Mouse (Mus musculus) small intestine, adult 2 months (tissue): Measurements from ENCODE around the gene Traf3ip2. TPM values are rescaled to one million over a fixed set of nuclear protein-coding genes. Genes with fewer than 3 reads are reported as not detected.

Source experiments
- H3K27ac ChIP-seq: fragments of 200-500 bp; 2 replicates; pipeline ENCODE4 v1.5.1; 2012; ENCODE audit warnings: low read depth, low read length, control low read depth, inconsistent platforms; ENCODE audit not compliant: insufficient read depth
- H3K27me3 ChIP-seq: fragments of 200-500 bp; 2 replicates; pipeline ENCODE4 v1.6.1; 2012; ENCODE audit warnings: mild to moderate bottlenecking, moderate library complexity, low read length, inconsistent platforms; ENCODE audit not compliant: control insufficient read depth, insufficient read depth
- H3K36me3 ChIP-seq: fragments of 200-500 bp; 2 replicates; pipeline ENCODE4 v1.6.1; 2012; ENCODE audit warnings: mild to moderate bottlenecking, low read length, control low read depth, inconsistent platforms; ENCODE audit not compliant: control insufficient read depth, insufficient read depth
- H3K4me1 ChIP-seq: fragments of 200-500 bp; 2 replicates; pipeline ENCODE4 v1.6.1; 2012; ENCODE audit warnings: low read length, inconsistent platforms, mixed read lengths; ENCODE audit not compliant: control insufficient read depth, insufficient read depth, insufficient read length
- H3K4me3 ChIP-seq: fragments of 200-500 bp; 2 replicates; pipeline ENCODE4 v1.5.1; 2012; ENCODE audit warnings: low read depth, mild to moderate bottlenecking, control low read depth, inconsistent platforms, low read length, moderate library complexity
- CTCF ChIP-seq: fragments of 200-500 bp; IDR thresholded peaks from 2 replicates; pipeline ENCODE4 v1.5.1; 2012; ENCODE audit warnings: low read depth, mild to moderate bottlenecking, control low read depth, inconsistent platforms, low read length, moderate library complexity, mixed read lengths; ENCODE audit not compliant: insufficient replicate concordance, insufficient read length; ENCODE audit errors: extremely low read depth
- POLR2A ChIP-seq: fragments of 200-500 bp; IDR thresholded peaks from 2 replicates; pipeline ENCODE4 v1.6.1; 2012; ENCODE audit warnings: low read depth, mild to moderate bottlenecking, control low read depth, inconsistent platforms, low read length, moderate library complexity
- WGBS: fragments of 180-500 bp; shearing (Covaris S2); methylation state at CpG from one replicate; pipeline ENCODE4 v1.1.7; 2018; 5-methylcytosine and 5-hydroxymethylcytosine counted together
- polyA plus RNA-seq: library from polyadenylated mRNA; depleted of rRNA; stranded (reverse); fragments of >200 nt; gene quantifications from 2 replicates; pipeline ENCODE4 v1.2.3, GENCODE M21; 2012

The Traf3ip2 gene
- polyA plus RNA-seq, 1 experiment: 26.9 TPM

DNA sequence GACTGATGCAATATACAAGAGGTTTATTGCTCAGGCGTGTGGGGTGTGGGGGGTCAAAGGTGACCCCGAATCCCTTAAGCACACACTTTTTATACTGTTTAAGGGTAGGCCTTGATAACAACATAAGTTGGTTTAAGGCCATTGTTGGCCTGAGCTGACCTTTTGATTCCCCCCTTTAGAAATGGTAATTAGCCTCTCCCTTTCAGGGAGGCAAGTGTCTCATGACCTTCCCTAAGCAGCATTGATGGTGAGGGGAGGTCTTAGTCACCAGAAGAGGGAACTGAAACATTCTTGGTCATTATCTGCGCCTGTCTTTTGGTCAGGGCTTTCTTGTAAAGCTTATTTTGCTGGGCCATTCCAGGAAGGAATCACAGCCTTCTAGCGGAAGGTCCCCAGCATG is 20.2 kb upstream of the Traf3ip2 start:
- WGBS: 84% methylated on average over 4 of the region's 4 CpGs
- Histone ChIP-seq H3K4me1 (no peaks in the 10 kb centered on the region), H3K36me3 (no peaks in the 10 kb centered on the region), H3K27ac (no peak overlapping the region), H3K27me3 (no peaks in the 10 kb centered on the region), H3K4me3 (no peak overlapping the region)
- TF ChIP-seq POLR2A: no peak
- no peak for TF ChIP-seq CTCF

GRCm38 (mm10) chr10:39594716-39595115 is 18.0 kb upstream of the Traf3ip2 start:
- H3K27ac ChIP-seq: no peak overlapping the region
- no peak for TF ChIP-seq CTCF
- no peak for TF ChIP-seq POLR2A
- WGBS: 97% methylated on average over 1 of the region's 1 CpGs

DNA sequence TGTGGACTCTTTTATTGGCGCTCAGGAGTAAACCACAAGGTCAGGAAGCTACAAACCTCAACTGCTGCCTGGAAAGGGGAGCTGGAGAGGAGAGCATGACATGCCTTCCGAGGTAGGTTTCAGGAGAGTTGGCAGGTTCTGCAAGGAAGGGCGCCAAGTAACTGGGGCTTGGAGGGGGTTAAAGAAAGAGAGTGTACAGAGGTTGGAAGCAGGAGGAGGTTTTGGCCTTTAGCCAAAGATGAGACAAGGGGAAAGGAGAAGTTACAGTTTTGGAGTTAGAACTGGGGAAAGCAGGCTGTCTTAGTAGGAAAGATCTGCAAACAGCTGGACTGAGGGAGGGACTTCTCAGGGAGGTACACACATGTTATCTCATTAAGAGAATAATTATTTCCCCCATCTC is 16.9 kb upstream of the Traf3ip2 start:
- TF ChIP-seq POLR2A (no peak), CTCF (no peak)

More at GRCm38 (mm10) chr10:39594716-39595115, 18.0 kb upstream of the Traf3ip2 start:
- Histone ChIP-seq H3K4me1 (no peaks in the 10 kb centered on the region), H3K27me3 (no peaks in the 10 kb centered on the region), H3K4me3 (no peak overlapping the region), H3K36me3 (no peaks in the 10 kb centered on the region)

DNA sequence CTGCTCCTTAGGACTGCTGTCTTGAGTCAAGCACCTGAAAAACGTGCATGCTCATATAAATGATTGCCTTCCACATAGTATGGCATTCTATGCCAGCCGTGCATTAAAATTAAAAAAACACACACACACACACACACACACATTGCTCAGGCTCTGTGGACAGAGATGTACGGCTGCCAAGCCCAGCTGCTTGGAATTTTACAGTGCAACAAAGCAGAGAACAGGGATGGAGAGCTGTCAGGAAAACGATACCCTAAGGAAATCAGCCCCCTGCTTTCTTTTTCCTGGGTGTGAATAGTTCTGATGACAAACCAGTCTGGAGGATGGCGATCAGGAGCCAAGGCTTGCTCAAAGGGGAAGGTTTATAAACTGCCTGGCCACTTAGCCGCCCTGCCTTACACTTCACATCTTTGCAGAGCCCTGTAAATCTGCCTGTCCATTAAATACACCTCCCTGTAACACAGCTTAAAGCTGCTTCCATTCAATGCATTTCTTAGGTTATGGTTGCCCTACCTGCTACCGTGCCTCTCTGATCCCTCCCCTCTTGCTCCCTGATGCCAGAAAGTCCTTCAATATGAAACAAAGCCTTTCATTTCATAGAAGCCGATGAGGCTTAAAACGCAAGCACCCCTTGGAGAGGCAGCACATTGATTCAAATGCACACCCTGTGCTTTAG is 15.5 kb upstream of the Traf3ip2 start:
- Histone ChIP-seq H3K36me3 (no peaks in the 10 kb centered on the region), H3K4me1 (no peaks in the 10 kb centered on the region), H3K27ac (no peak overlapping the region), H3K27me3 (no peaks in the 10 kb centered on the region), H3K4me3 (no peak overlapping the region)
- WGBS: 71% methylated on average over 9 of the region's 9 CpGs
- TF ChIP-seq POLR2A (no peak), CTCF (no peak)

More for the DNA sequence above, 16.9 kb upstream of the Traf3ip2 start:
- Histone ChIP-seq H3K27me3 (no peaks in the 10 kb centered on the region), H3K4me3 (no peak overlapping the region), H3K36me3 (no peaks in the 10 kb centered on the region), H3K4me1 (no peaks in the 10 kb centered on the region), H3K27ac (peak overlapping the region; percentile 53; the same call in 1 of the 2 replicates)
- WGBS: 60% methylated on average over 3 of the region's 3 CpGs

DNA sequence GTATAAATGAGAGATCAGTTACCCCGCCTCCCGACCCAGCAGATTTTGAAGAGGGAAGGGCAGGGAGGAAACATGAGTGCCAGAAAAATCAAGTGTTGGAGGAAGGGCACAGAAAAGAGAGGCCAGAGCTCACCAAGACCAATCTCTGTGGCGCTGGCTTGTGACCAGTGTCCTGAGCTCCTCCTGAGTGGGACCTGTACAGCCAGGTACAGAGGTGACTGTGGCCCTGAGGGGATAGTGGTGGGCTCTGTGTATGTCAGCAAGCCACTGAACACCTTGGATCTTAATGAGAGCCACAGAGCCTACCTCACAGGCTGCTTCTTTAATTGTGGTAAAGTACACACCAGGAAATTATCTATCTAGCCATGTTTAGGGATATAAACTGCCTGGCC is 14.9 kb upstream of the Traf3ip2 start:
- no peaks in the 10 kb centered on the region for H3K4me1 ChIP-seq
- no peak for TF ChIP-seq CTCF
- no peaks in the 10 kb centered on the region for H3K36me3 ChIP-seq
- 52% methylated on average over 3 of the region's 3 CpGs for WGBS
- H3K4me3 ChIP-seq: no peak overlapping the region
- no peak overlapping the region for H3K27ac ChIP-seq
- H3K27me3 ChIP-seq: no peaks in the 10 kb centered on the region

DNA sequence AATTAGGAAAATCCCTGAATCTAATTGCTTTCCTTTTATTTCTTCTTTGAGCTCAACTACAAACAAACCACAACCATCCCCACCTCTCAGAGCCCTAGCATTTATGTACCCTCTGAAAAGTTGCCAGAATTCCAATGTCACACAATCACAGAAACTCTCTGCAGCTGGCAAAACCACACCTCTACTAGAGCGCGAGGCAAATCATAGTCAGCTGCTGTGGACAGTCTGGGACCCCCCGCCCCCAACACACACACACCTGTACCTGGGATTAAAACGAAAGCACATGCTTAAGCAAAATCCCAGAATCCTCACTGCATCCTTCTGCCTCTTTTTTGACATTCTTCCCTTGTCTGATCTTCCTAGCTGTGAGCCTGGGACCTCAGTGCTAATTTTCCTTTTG is 13.1 kb upstream of the Traf3ip2 start:
- Histone ChIP-seq H3K4me1 (no peaks in the 10 kb centered on the region), H3K4me3 (no peak overlapping the region), H3K36me3 (no peaks in the 10 kb centered on the region), H3K27ac (no peak overlapping the region), H3K27me3 (no peaks in the 10 kb centered on the region)
- TF ChIP-seq CTCF (no peak), POLR2A (no peak)
- 79% methylated on average over 4 of the region's 4 CpGs for WGBS

GRCm38 (mm10) chr10:39600115-39600514 is 12.6 kb upstream of the Traf3ip2 start:
- Histone ChIP-seq H3K27ac (no peak overlapping the region), H3K4me3 (no peak overlapping the region), H3K4me1 (no peaks in the 10 kb centered on the region), H3K27me3 (no peaks in the 10 kb centered on the region), H3K36me3 (no peaks in the 10 kb centered on the region)
- WGBS: 80% methylated on average over 1 of the region's 1 CpGs
- TF ChIP-seq CTCF: no peak
- no peak for TF ChIP-seq POLR2A
